Mouse (Mus musculus): Measurements from ENCODE around the gene Plac9a.

DNA sequence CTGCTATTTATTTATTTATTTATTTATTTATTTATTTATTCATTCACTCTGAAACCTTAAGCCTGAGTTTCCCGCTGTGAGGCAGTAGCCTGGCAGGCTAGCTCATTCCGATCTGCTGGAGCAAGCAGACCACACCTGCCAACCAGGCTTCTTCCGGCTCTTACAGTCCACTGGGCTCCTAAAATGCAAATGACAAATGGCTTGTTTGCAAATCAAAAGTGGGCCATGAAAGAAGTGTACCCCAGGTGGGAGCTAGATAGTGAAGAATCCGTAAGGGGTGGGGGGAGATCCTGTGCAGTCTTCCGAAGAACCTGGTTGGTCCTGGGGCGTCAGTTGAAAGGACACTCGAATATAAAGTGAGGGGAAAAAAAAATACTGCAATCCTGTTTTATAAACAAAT, 61.9 kb downstream of the Plac9a start:
- TF ChIP-seq POLR2A (IDR thresholded peaks at IDR 0.05; ENCODE audit: low read depth, low read length) (no peak), CTCF (IDR thresholded peaks at IDR 0.05; ENCODE audit: extremely low read depth, insufficient read depth, insufficient read length, insufficient replicate concordance) (no peak)

Data from spleen, adult 2 months (tissue).